Mouse (Mus musculus): ENCODE results near the gene Morn2.

DNA sequence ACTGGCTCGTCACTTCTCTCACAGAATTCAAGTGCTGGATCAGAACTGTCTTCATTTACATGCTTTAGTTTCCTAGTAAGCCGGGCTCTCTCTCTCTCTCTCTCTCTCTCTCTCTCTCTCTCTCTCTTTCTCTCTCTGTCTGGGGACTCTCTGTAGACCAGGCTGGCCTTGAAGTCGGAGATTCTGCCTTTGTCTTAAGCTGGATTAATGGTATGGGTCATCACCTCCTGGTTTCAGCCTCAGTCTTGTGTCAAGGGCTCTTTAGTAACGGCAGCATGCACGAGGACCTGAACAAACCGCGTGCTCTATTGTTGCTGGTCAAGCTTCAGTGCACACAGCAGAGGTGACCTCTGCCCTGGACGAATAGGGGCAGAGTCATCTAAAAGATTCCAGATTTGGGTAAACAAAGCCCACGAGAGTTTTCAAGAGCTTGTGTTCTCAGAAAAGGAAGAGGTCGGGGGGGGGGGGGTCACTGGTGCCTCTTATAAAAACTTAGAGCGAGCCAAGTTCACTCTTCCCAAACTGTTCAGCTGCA lies 56.7 kb downstream of the Morn2 start:
- TF ChIP-seq CTCF (IDR thresholded peaks at IDR 0.05; ENCODE audit: low read depth) (no peak), EP300 (IDR thresholded peaks at IDR 0.05; ENCODE audit: low read depth) (no peak)
